Mouse (Mus musculus): ENCODE data around the gene Miga2.
A peak's percentile ranks its signal among the peaks of the same experiment; 100 is the strongest.

The Miga2 gene

DNA sequence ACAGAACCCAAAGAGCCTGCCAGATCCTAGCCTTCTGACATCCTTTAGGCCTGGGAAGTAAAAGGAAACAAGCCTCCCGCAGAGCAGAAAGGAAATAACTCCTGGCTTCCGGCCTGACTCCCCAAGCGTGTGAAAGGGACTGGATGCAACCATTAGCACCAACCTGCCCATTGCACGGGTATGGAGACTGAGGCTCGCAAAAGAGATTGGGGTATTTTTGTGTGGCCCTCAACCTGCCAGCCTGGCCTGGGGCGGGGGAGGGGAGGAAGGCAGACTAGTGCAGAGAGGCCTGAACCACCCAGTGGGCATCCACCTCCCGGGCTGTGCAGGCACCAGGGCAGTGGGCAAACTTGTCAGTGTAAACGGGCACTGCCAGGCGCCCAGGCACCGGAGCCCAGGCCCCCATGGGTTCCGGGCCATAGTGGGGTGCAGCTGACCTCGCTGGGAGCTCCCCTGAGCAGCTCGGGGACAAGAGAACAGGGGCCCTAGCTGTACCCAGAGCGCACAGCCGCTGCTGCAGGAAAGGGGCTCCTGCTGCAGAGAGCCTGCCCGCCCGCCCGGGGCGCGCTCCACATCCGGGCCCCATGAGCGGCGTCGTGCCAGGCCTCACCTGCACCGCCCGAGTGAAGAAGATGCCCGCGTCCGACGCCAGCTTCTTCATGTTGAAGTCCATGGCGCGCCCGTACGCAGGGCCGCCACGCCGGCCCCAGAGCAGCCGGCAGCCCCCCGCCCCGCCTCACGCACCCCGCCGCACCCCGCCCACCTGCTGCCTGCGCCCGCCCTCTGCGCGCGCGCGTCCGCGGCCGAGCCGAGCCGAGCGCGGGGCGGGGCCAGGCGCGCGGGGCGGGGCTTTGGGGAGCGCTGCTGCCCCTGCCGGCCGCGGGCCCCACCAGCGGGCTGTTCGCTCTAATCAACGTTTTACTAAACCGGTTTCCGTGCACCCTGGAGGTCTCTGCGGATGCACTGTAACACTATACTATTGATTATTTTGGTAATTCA lies 5.2 kb upstream of the Miga2 start, which contains the start of gene Sh3glb2:
TSS of gene Sh3glb2 (minus strand) at position 805 of the 999 bp plus-strand sequence.
- peak; percentile 84 for DNase-seq

DNA sequence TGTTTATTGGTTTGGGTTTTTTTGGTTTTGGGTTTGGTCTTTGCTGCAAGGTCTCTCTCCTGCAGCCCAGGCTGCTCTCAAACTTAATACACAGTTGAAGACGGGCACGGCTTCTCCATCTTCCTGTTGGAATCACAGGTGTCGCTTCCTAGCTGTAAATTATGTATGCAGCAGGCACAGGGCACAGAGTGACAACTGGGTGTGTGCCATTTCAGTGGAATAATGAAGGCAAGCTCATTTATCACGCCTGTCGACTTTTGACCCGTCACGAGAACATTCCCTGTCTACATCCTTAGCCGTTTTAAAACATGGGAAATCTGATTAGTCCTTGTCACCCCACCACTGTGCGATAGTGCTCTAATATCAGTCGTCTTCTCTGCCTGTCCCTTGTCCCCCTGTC lies 3.4 kb upstream of the Miga2 start:
- no peak for DNase-seq

DNA sequence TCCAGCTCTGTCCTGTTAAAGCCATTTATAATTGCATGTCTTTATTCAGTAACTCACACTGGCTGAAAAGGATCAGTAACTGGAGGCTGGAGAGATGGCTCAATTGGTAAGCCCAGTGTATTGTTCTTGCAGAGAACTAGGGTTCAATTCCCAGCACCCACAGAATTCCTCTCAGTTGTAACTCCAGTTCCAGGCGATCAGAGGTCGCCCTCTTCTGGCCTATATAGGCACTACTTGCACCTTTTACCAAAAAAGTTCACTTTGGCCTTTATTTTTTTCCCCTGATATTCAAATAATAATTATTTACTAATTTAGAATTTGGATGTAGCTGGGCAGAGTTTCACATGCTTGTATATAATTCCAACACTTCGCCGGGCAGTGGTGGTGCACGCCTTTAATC lies 1.2 kb upstream of the Miga2 start:
- no peak for DNase-seq

DNA sequence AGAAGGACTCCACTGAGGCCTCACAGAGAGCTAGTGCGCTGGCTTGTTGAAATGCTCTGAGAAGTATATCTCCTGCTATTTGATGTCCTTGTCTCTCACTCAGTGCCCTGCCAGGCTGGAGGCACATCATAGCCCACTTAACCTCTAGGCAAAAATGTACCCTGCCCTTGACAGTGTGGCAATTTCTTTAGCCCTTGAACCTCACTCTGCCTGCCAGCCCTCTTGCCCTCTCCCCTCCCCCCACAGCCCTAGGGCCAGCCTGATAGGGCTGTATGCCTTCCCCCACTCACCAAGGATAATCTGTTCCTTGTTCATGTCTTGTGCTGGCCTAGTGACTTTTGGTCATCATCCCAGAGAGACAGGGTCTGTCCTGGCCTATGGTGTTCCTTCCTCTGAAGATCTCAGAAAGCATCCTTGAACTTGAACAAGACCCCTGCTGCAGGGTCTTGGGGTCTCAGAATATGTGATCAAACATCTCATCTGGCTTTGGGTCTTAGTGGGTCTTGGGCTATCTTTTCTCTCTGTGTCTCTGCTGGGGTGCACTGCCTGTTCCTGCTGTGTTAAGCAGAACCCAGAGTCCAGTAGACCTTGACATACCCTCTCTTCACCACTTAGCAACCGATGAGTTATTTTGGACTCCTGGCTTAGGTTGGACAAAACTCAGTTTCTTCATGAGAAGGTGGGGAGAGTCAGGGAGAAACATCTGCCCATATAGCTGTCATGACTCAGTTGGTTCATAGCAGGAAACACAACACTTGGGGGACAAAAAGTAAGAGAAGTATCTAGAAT lies 1.4 kb downstream of the Miga2 start:
- DNase-seq = no peak

DNA sequence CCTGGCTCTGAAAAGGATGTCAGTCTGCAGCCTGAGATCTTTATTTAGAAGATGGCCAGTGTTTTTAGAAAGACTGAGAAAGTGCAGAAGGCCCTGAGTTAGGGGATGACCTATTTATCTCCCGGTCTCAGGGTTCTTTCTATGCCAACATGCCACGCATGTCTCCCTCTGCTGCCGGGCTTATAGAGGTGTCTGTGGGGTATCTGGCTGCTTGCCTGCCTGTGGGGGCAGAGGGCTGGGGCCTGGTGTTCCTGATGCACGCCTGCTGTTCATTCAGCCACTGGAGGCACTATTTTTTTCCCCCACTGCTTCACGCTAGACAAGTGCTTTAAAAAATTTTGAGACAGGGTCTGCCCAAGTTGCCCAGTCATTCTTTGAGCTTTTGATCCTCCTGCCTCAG lies 2.2 kb downstream of the Miga2 start:
- no peak for DNase-seq

DNA sequence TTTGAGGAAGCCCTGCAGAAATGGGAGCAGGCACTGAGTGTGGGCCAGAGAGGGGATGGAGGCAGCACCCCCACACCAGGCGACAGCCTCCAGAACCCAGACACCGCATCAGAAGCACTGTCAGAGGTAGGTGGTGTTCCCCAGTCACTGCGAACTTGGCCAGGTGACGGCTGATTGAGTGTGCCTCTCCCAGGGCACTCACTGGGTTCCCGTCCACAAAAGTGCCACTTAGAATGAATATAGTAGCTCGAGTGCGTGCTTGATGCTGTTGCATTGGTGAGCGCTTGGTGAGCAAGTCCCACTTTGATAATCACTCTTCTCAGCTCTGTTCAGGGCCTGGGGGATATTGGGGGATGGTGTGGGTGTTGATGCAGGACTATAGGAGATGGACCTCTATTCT lies 7.5 kb downstream of the Miga2 start:
- DNase-seq = no peak

DNA sequence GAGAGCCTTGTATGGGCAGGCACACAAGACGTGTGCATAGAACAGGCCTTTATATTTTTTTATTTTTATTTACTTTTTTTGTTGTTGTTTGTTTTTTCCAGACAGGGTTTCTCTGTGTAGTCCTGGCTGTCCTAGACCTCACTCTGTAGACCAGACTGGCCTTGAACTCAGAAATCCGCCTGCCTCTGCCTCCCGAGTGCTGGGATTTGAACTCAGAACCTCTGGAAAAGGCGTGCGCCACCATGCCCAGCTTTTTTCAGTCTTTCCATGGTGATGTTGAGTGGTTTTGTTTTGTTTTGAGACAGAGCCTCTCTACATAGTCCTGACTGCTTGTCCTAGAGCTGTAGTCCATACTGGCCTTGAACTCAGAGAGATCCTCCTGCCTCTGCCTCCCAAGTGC lies 8.7 kb downstream of the Miga2 start:
- DNase-seq = no peak

DNA sequence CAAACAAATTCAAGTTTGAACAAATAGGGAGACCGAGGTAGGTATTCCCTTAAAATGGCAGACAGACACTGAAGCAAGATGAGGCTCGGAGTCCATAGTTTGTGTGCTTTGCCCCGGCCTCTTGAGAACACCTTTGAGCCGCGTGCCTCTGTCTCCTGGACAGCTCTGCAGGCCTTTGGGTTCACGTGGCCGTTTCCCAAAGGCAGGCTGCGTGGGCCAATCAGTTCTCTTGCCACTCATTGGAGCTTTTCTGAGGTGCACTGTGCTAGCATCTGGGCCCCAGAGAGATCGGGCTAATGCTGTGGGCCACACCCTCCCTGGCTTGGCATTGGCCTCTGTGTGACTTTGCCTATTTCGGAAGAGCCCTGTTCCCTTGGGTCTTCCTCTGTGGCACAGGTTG lies 11.9 kb downstream of the Miga2 start:
- no peak for DNase-seq

DNA sequence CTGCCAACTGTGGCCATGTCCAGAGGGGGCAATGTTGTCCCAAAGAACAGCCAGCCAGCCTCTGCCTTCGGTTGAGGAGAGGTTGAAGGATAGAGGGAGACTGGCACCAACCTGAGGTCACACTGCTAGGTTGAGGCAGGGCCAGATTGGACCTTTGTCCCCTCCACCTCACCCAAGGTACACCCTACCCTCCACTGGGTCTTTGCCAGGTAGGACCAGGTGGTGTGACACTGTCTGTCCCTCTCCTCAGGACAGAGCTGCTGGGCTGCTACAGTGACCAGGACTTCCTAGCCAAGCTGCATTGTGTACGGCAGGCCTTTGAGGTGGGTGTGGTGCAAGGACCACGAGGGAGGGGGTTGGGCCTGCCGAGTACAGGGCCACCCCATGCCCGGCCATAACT lies 13.7 kb downstream of the Miga2 start:
- DNase-seq = no peak

DNA sequence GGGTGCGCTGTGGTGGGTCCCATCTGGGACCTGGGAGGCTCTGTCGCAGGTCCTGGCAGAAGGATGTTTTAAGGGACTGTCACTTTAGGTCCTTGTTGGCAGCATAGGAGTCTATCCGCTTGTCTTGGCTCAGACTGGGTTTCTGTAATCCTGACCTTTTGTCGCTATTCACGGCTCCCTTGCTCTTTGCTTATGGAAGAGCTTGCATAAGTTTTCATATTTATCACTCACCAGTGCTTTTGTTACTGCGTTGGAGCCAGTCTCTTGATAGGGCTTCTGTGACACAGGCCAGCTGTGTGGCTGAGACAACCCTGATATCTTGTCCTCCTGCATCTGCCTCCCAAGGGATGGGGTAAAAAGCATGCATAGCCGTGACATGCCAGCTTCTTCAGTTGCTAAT lies 15.3 kb downstream of the Miga2 start:
- DNase-seq = no peak

DNA sequence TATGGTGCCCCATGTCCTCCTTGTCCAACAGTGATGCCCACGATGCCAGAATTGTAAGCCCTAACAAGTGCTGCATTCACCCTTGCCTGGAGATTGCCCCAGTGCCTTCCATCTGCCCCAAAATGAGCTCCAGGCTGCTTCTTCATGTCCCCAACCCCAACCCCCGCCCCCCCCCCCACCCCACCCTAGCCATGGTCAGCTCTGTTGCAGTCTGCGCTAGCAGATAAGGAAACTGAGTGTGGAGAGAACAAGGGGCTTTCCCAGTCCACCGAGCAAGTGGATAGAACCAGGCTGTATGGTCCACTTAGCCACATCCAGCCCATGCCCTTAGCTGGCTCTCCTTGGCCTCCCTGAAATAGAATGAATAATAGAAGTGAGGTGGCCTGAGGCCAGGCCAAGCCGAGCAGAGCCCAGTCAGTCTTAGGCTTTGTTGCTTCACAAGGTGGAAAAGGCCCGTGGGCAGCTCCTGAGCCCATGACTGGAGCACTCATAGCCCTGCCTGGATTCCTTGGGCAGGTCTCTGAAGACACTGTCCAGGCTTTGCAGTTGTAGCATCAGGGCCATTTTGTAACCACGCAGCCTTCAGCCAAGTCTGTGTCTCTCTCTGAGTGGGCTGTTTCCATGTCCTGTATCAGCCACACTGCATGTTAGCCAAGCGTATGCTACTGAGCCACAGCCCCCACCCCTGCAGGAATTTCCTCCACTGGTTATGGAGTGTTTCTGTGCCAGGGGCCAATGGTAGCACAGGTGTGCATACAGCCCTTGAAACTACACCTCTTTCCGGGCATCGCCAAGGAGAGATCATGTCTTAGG lies 16.7 kb downstream of the Miga2 start:
- DNase-seq = no peak

DNA sequence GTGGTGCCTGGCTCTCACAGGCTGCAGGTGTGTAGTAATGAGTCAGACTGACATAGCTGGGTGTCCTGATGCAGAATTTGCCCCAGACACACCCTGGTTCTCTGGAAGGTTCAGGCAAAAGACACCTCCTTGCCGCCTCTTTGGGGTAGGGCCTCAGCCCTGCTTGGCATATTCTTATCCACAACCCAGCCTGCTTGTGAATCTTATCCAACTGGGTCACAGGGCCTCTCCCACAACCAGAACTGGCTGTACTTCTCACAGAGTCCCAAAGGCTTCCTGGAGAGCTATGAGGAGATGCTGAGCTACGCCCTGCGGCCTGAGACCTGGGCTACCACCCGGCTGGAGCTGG lies 17.3 kb downstream of the Miga2 start:
- no peak for DNase-seq

DNA sequence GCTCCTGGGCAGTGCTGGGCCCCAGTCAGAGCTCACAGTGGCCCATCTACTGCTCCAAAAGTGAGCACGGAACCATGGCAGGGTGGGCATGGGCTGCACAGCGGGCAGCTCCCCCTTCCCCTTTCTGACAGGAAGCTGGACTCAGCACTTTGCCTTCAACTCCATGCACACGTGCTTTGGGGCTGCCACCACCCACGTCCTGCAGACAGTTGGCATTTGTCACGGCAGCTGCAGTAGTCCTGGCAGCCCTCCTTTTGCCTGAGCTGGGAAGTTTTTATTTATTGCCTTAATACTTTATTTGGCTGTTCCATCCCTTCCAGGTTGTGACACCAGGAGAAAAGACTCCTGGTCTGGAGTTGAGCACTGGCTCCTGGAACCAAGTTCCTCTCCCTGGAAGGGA lies 20.8 kb downstream of the Miga2 start:
- DNase-seq = no peak

DNA sequence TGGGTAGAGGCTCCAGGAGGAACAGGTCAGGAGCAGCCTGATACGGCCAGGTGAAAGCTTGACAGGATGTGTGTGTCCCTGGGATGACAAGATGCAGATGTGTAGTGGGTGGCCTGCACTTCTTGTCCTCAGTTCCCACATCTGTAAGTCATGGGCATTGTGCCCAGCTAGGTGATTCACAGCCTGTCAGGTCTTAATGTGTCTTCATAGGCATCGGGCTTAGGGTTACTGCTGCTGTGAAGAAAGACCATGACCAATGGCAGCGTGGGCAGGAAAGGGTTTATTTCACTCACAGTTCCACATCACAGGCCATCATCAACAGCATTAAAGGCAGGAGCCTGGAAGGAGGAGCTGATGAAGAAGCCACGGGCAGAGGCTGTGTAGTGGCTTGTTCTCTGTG lies 21.6 kb downstream of the Miga2 start:
- no peak for DNase-seq

DNA sequence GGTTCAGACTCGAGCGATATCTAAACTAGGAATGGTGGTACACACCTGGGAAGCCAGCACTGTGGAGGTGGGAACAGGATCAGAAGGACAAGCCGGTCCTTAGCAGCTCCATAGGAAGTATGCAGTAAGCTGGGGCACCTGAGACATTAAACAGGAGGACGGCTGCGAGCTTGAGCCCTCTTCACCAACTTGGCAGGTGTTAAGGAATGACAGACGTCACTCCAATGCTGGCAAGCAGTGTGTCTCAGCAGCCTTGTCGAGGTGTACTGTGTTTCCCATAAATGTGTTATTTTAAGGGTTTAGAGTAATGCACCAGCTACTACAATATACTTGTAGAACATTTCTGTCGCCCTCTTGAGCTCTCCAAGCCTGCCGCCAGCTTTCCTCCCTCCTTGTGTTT lies 22.9 kb downstream of the Miga2 start:
- DNase-seq = no peak

DNA sequence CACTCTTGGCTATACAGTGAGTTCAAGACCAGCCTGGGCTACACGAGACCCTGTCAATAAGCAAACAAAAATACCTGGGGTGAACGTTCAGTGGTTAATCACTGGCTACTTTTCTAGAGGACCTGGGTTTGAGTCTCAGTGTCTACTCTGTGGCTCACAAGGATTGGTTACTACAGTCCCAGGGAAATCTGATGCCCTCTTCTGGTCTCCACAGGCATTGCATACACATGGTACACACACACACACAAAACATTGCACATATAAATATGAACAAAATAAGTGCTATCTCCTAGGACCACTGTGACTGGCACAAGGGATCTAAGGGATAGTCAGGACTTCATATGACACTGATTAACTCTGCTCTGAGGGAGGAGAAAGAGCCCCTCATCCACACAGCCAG lies 25.0 kb downstream of the Miga2 start:
- DNase-seq = no peak

DNA sequence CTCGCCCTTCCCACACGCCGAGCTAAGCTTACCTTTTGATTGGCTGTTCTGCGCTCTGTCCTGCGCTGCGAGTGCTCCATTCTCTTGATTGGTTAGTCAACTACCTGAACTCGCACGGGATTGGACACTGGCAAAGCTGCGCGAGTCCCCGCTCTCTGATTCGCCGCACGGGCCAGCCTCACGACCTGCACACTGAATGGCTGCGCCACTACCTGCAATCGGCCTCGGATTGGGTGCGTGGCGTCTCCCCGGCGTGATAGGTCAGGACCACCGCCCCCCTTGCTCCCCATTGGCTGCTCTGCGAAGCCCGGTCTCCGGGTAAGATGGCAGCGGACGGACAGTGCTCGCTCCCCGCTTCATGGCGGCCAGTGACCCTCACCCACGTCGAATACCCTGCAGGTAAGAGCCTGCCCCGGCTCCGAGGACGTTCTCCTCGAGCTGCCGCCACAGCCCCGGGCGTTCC lies 28.1 kb downstream of the Miga2 start, which contains the start of gene Dolpp1:
TSS of gene Dolpp1 (plus strand) at position 141 of the 463 bp plus-strand sequence.
- DNase-seq = peak; percentile 97

DNA sequence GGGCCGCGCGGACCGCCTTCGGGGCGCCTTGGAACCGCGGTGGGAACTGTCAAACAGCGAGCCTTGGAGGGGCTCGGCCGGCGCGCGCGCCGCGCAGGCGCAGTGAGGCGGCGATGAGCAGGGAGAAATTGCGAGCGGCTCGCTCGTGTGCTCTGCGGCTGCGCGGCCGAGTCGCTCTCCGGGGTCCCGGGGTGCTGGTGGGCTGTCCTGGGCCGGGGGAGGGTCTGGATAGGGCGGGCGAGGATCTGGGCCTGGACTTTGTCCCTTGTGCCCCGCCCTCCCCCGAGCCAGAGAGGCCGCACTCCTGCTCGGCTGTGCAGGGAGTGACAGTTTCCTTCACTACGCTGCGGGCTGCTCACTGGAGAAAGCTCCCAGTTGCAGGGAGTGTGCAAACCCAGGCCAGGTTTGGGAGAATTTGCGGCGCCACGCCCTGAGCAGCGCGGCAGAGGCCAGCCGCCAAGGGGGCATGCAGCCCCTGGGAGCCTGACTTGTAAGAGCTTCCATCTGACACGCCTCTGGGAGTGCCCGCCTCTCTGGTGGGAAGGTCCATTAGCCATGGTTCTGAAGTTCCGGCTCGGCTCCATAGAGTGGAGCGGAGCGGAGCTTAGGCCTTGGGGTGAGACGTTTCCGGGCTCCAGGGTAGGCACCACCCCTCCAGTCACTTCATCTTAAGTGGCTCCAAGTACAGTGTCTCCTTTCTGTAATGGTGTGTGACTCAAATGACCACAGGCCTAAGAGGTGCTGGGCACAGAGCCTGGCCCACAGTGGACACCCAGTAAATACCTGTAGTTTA lies 28.7 kb downstream of the Miga2 start:
- DNase-seq = peak; percentile 57

DNA sequence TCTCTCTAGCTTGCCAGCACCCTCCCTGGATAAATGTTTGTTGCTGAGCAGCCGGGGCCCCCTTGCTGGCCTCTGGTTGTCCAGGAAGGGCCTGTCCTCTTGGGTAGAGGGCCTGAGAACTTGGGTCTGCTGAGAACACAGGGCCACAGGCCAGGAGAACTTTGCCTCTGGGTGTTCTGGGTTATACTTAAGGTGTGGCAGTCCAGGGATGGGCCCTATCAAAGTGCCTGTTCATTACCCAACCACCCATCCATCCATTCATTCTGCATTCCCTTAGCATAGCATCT lies 29.3 kb downstream of the Miga2 start:
- no peak for DNase-seq

DNA sequence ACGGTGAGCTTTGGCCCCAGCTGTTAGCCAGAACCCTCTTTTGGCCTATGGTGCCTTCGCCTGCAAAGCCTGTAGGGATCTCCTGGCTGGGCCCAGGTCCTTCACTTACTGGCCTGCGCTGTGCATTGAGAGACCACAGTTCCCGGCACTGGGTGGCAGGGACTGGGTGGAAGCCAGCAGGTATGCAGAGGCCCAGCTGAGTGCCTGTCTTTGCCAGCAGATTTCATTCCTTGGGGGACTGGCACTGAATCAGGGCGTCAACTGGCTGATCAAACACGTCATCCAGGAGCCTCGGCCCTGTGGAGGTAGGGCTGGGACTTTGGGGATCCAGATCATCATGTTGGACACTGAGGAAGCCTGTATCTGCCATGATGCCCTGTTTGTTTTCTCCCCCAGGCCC lies 31.7 kb downstream of the Miga2 start:
- no peak for DNase-seq

DNA sequence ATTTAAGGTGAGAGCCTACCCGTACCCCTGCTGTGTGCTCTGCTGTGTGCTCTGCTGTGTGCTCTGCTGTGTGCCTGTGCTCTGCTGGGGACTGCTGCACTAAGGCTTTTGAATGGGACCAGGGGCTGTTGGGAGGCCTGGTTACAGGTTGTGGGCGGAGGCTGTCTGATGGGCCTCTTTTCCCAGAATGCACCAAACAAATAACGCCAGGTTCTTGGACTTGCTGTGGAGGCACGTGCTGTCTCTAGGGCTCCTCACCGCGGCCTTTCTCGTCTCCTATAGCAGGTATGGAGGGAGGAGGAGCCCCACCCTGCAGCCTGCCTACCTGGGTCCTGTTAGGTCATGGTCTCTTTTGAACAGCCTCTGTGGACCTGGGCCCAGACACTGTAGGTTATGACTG lies 32.2 kb downstream of the Miga2 start:
- no peak for DNase-seq

DNA sequence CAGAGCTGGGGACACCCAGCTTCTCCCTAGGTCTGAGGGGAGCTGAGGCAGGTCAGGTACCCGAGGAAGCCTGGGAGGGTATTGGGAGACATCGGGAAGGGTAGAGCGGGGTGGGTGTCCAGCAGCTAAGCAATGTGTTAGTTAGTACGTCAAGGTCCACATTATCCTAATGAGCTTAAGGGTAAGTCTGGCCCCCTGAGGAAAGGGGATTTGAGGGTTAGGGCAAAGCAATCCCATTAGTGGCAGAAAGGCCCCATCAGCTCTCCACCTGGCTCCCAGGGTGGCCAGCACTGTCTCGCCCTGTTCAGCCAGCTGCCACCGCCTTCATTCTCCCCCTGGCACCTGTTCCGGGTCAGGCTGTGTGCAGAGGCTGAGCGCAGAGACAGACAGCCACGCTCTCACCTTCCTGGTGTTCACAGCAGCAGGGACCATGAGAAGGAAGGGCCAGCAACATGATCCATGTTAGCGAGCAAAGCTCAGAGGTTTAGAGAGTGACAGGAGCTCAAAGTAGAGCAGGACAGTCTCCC lies 34.0 kb downstream of the Miga2 start:
- no peak for DNase-seq
